Mouse (Mus musculus) lung, embryonic 15.5 days (tissue): ENCODE results near the gene Olfr172. TPM values are rescaled to one million over a fixed set of nuclear protein-coding genes. Genes with fewer than 3 reads are reported as not detected.

Experiments used
- ATAC-seq: fragments of 200-750 bp; cut with Nextera tagmentation; 2 replicates; pipeline ENCODE4 v1.8.0; 2017; ENCODE audit warnings: moderate number of reproducible peaks, borderline replicate concordance; ENCODE audit not compliant: low FRiP score, low TSS enrichment; ENCODE audit errors: extremely low read depth
- H3K27ac ChIP-seq: fragments of 300-500 bp; sonication (generic); 2 replicates; pipeline ENCODE4 v1.5.1; 2015; ENCODE audit warnings: moderate library complexity, mild to moderate bottlenecking, inconsistent platforms
- H3K27me3 ChIP-seq: fragments of 300-500 bp; sonication (generic); 2 replicates; pipeline ENCODE4 v1.6.1; 2015; ENCODE audit warnings: inconsistent platforms
- H3K36me3 ChIP-seq: fragments of 300-500 bp; sonication (generic); 2 replicates; pipeline ENCODE4 v1.6.1; 2015; ENCODE audit warnings: inconsistent platforms
- H3K4me1 ChIP-seq: fragments of 300-500 bp; sonication (generic); 2 replicates; pipeline ENCODE4 v1.6.1; 2015; ENCODE audit warnings: inconsistent platforms
- H3K4me2 ChIP-seq: fragments of 300-500 bp; sonication (generic); 2 replicates; pipeline ENCODE4 v1.6.1; 2015; ENCODE audit warnings: inconsistent platforms, mild to moderate bottlenecking, moderate library complexity
- H3K4me3 ChIP-seq: fragments of 300-500 bp; sonication (generic); 2 replicates; pipeline ENCODE4 v1.5.1; 2015; ENCODE audit warnings: mild to moderate bottlenecking, inconsistent platforms
- H3K9ac ChIP-seq: fragments of 300-500 bp; sonication (generic); 2 replicates; pipeline ENCODE4 v1.6.1; 2015; ENCODE audit warnings: inconsistent platforms
- H3K9me3 ChIP-seq: fragments of 300-500 bp; sonication (generic); 2 replicates; pipeline ENCODE4 v1.6.1; 2016; ENCODE audit warnings: inconsistent platforms
- WGBS: fragments of 180-500 bp; shearing (Covaris S2); methylation state at CpG from one replicate; pipeline ENCODE4 v1.1.7; 2015; 5-methylcytosine and 5-hydroxymethylcytosine counted together
- microRNA-seq: library from miRNA; unstranded; fragments of <30 nt; microRNA quantifications from one replicate; pipeline ENCODE4, GENCODE M21; 2016
- polyA plus RNA-seq: library from polyadenylated mRNA; unstranded; fragments of >200 nt; fragmentation: Nextera tagmentation; extraction: Ambion mirVana; gene quantifications from 2 replicates; pipeline ENCODE4 v1.2.1, GENCODE M21; 2015

Olfr172 gene
- polyA plus RNA-seq, 1 experiment from 2014 or later, result not detected

- Histone ChIP-seq H3K9me3 (no peaks in the 10 kb centered on the region), H3K36me3 (no peaks in the 10 kb centered on the region), H3K4me1 (no peaks in the 10 kb centered on the region), H3K4me2 (no peak within 1 kb of the TSS), H3K9ac (no peak within 1 kb of the TSS), H3K4me3 (no peak within 1 kb of the TSS), H3K27me3 (no peaks in the 10 kb centered on the region), H3K27ac (no peak within 1 kb of the TSS)
- ATAC-seq, result no peak
- 87% methylated on average over 7 of the region's 7 CpGs for WGBS
Measured at GRCm38 (mm10) chr16:58718666-58719120, 44.3 kb downstream of the Olfr172 start, which contains the start of gene Gpr15. Gene Gpr15 (minus strand): TSS chr16:58719070.

GRCm38 (mm10) chr16:58715018-58715417 is 48.0 kb downstream of the Olfr172 start:
- Histone ChIP-seq H3K4me1 (no peaks in the 10 kb centered on the region), H3K9me3 (no peaks in the 10 kb centered on the region), H3K4me2 (no peak overlapping the region), H3K36me3 (no peaks in the 10 kb centered on the region), H3K4me3 (no peak overlapping the region), H3K9ac (no peak overlapping the region), H3K27ac (no peak overlapping the region), H3K27me3 (no peaks in the 10 kb centered on the region)
- ATAC-seq, result no peak
- 63% methylated on average over 4 of the region's 4 CpGs for WGBS

DNA sequence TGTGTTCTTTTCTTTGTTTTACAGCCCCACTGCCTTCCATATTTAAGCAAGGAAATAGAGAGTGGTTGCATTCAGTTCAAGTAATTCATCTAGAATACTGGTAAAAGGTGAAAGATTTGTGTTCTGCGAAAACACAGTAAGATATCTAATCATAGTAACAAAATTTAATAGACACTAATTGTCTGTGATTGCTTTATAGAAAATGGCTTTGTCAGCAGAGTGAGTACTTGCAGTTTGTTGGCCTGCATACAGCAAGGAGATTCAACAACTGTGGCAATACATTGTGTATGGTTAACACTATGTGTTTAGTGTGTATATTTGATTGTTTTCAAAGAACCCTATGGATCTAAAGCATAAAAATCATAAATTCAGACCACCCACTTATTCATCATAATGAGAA is 49.8 kb downstream of the Olfr172 start:
- Histone ChIP-seq H3K4me3 (no peak overlapping the region), H3K27me3 (no peaks in the 10 kb centered on the region), H3K27ac (no peak overlapping the region), H3K9me3 (no peaks in the 10 kb centered on the region), H3K9ac (no peak overlapping the region), H3K36me3 (no peaks in the 10 kb centered on the region), H3K4me2 (no peak overlapping the region), H3K4me1 (no peaks in the 10 kb centered on the region)
- ATAC-seq, result no peak
- WGBS, result 88% methylated on average over 1 of the region's 1 CpGs

DNA sequence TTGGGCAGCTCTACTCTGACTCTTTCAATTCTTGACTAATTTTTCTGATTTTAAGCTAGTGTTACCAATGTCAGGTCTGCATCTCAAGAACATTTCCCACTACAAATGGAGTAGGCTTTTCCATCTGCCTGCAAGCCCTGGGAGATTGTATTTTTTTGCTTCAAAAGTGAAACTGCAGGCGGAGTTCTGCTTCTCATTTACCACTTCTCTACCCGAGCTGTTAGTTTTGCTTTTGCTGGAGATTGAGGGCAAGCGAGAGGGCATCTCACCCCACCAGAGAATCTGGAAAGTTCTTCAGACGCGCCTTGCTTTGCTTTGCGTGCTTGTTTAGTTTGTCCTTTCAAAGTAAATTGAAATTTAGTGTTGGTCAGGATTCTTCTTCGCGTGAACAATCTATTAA is 50.8 kb downstream of the Olfr172 start:
- Histone ChIP-seq H3K27ac (no peak overlapping the region), H3K4me2 (no peak overlapping the region), H3K36me3 (no peaks in the 10 kb centered on the region), H3K27me3 (no peaks in the 10 kb centered on the region), H3K4me1 (no peaks in the 10 kb centered on the region), H3K9me3 (no peaks in the 10 kb centered on the region), H3K4me3 (no peak overlapping the region), H3K9ac (no peak overlapping the region)
- 64% methylated on average over 8 of the region's 8 CpGs for WGBS
- ATAC-seq, result no peak

Small RNA genes lying within 50 kb of the gene (microRNA-seq; reads per million reads assigned to microRNA genes)
- not detected for gene Gm27564

Other genes with a start within 250 kb of the Olfr172 start
- 27.3 and 29.7 TPM in 2 replicates for gene St3gal6, start 238.9 kb downstream of the Olfr172 start, polyA plus RNA-seq
- gene Gm813, start 146.2 kb downstream of the Olfr172 start, polyA plus RNA-seq, result not detected in 2 replicates
- gene E330017A01Rik, start 124.4 kb downstream of the Olfr172 start, polyA plus RNA-seq, result not detected in 2 replicates
- gene Cpox, start 92.9 kb downstream of the Olfr172 start, polyA plus RNA-seq, result 24.9 and 26.8 TPM in 2 replicates
- gene Gpr15, start 44.1 kb downstream of the Olfr172 start, polyA plus RNA-seq, result 0.24 TPM in 1 of 2 replicates, not detected in the other
- 110 and 111 TPM in 2 replicates for gene Cldnd1, start 35.3 kb downstream of the Olfr172 start, polyA plus RNA-seq
- not detected in 2 replicates for gene Olfr173, start 37.1 kb upstream of the Olfr172 start, polyA plus RNA-seq
- gene Olfr175-ps1, start 63.6 kb upstream of the Olfr172 start, polyA plus RNA-seq, result not detected in 2 replicates
- not detected in 2 replicates for gene Olfr177, start 111.6 kb upstream of the Olfr172 start, polyA plus RNA-seq
- not detected in 2 replicates for gene Olfr178, start 128.9 kb upstream of the Olfr172 start, polyA plus RNA-seq
- not detected in 2 replicates for gene Olfr181, start 165.6 kb upstream of the Olfr172 start, polyA plus RNA-seq
- not detected in 2 replicates for gene Olfr180, start 166.2 kb upstream of the Olfr172 start, polyA plus RNA-seq
- not detected in 2 replicates for gene Olfr183, start 232.2 kb upstream of the Olfr172 start, polyA plus RNA-seq